Mouse (Mus musculus) kidney, postnatal 0 days (tissue): ENCODE data around the gene Idua. TPM values are rescaled to one million over a fixed set of nuclear protein-coding genes. Genes with fewer than 3 reads are reported as not detected.
"Not testable (repeated sequence)": the region's sequence is repeated elsewhere in the genome, so short reads cannot be mapped to it uniquely, and the experiment has no call there.

Source experiments
- ATAC-seq: fragments of 200-750 bp; cut with Nextera tagmentation; replicated peaks from 2 replicates; pipeline ENCODE4 v1.8.0; 2017; ENCODE audit warnings: low read depth, moderate number of reproducible peaks, moderate TSS enrichment, moderate library complexity; ENCODE audit not compliant: low FRiP score
- DNase-seq: peaks from one replicate; pipeline ENCODE4 v3.0.0-alpha.2; 2016; ENCODE audit warnings: low spot score
- H3K27ac ChIP-seq: fragments of 300-500 bp; sonication (generic); 2 replicates; pipeline ENCODE4 v1.5.1; 2014; ENCODE audit warnings: mild to moderate bottlenecking
- H3K27me3 ChIP-seq: fragments of 300-500 bp; sonication (generic); 2 replicates; pipeline ENCODE4 v1.6.1; 2014; ENCODE audit warnings: low read length, mixed read lengths; ENCODE audit not compliant: insufficient read depth
- H3K36me3 ChIP-seq: fragments of 300-500 bp; sonication (generic); 2 replicates; pipeline ENCODE4 v1.6.1; 2014; ENCODE audit warnings: low read length, mixed read lengths; ENCODE audit not compliant: insufficient read depth
- H3K4me1 ChIP-seq: fragments of 300-500 bp; sonication (generic); replicated peaks from 2 replicates; pipeline ENCODE4 v1.6.1; 2014; ENCODE audit warnings: antibody characterized with exemption, low read length, mixed read lengths; ENCODE audit not compliant: insufficient read depth
- H3K4me2 ChIP-seq: fragments of 300-500 bp; sonication (generic); 2 replicates; pipeline ENCODE4 v1.6.1; 2014; ENCODE audit warnings: mild to moderate bottlenecking, low read length, moderate library complexity, mixed read lengths
- H3K4me3 ChIP-seq: fragments of 300-500 bp; sonication (generic); replicated peaks from 2 replicates; pipeline ENCODE4 v1.5.1; 2014; ENCODE audit warnings: low read depth, low read length
- H3K9ac ChIP-seq: fragments of 300-500 bp; sonication (generic); 2 replicates; pipeline ENCODE4 v1.6.1; 2014; ENCODE audit warnings: low read depth, low read length
- H3K9me3 ChIP-seq: fragments of 300-500 bp; sonication (generic); replicated peaks from 2 replicates; pipeline ENCODE4 v1.6.1; 2016; ENCODE audit warnings: low read length, inconsistent platforms, mixed read lengths
- CTCF ChIP-seq: IDR thresholded peaks from 2 replicates; pipeline ENCODE4 v1.5.1; 2016; ENCODE audit warnings: antibody characterized with exemption, low read depth, mild to moderate bottlenecking, moderate library complexity
- WGBS: fragments of 180-500 bp; shearing (Covaris S2); extraction: QIAGEN DNeasy Blood & Tissue Kit; methylation state at CpG from one replicate; pipeline ENCODE4 v1.1.7; 2014; 5-methylcytosine and 5-hydroxymethylcytosine counted together
- polyA plus RNA-seq: library from polyadenylated mRNA; unstranded; fragments of >200 nt; fragmentation: Nextera tagmentation; extraction: Ambion mirVana; gene quantifications from 2 replicates; pipeline ENCODE4 v1.2.1, GENCODE M21; 2015

Idua gene
- polyA plus RNA-seq, 1 experiment from 2014 or later, result 6.3 TPM

DNA sequence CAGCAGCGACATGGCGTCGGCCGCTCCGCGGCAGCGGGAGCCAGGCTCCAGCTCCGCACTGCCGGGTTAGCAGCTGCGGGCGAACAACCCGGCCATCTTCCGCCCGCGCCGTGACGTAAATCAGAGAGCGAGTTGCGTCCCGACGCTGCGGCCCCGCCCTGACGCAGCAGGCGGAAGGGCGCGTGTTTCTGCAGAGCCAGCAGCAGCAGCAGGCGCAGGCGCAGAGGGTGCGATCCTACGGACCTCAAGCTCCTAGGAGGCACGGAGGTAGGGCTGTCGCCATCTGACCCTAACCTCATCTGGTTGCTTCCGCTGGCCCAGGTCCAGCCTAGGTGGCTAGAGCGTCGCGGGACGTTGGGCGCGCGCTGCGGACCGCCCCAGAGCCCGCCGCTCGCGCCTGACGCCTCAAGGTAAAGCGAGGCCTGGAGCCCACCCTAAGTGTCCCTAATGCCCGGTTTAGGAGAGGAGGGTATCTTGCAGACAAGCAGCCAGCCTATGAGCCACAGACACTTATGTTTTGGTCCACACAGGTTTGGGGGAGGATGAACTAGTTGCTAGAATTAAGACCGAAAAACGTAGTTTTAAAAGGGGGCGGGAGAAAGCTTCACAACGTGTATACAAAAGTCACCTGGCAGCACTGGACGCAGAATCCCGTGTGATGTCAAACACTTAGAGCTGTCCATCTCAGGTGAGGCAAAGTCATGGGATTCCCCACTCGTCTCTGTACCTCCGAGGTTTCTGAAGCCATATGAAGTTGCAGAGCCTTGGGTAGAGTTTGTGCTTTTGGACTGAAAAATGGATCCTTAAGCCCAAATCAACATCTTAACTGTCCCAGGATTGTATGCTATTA is 30.3 kb upstream of the Idua start, which contains the start of the genes Gak and Tmem175:
TSS of gene Gak (minus strand) at position 122 of the 850 bp plus-strand sequence.
TSS of gene Tmem175 (plus strand) at position 137 of the 850 bp plus-strand sequence.
- no peaks in the 10 kb centered on the region for H3K27me3 ChIP-seq
- WGBS, result under 1% methylated on average over 58 of the region's 58 CpGs
- peak within 1 kb of the TSS; percentile 95 for H3K27ac ChIP-seq
- H3K9ac ChIP-seq, result peak within 1 kb of the TSS; percentile 95
- no peaks in the 10 kb centered on the region for H3K36me3 ChIP-seq
- TF ChIP-seq CTCF, result no peak
- H3K4me3 ChIP-seq, result peak within 1 kb of the TSS; percentile 88
- DNase-seq (peak; percentile 96), ATAC-seq (peak; percentile 97)
- 0 out of 2 replicates have a peak, but pooled peaks cover 8% of the 10 kb centered on the region for H3K4me1 ChIP-seq
- no peaks in the 10 kb centered on the region for H3K9me3 ChIP-seq
- H3K4me2 ChIP-seq, result peak within 1 kb of the TSS; percentile 94

DNA sequence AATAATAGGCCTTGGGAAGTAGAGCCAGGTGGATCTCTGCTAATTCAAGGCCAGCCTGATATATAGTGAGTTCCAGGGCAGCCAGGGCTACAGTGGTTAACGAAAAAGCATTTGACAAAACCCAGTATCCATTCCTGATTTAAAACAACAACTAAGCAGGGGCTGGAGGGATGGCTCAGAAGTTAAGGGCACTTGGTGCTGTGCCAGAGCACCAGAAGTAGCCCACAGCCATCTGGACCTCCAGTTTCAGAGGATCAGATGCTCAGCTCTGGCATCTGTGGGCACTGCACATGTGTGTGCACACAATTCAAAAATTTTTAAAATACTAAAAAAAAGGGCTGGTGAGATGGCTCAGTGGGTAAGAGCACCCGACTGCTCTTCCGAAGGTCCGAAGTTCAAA is 26.5 kb upstream of the Idua start:
- H3K4me2 ChIP-seq, result no peak overlapping the region
- H3K9me3 ChIP-seq, result no peaks in the 10 kb centered on the region
- 75% methylated on average over 4 of the region's 4 CpGs for WGBS
- H3K27me3 ChIP-seq, result no peaks in the 10 kb centered on the region
- H3K4me1 ChIP-seq, result no peaks in the 10 kb centered on the region
- ATAC-seq, result no peak
- no peak for TF ChIP-seq CTCF
- no peak overlapping the region for H3K27ac ChIP-seq
- H3K9ac ChIP-seq, result no peak overlapping the region
- no peak for DNase-seq
- H3K4me3 ChIP-seq, result no peak overlapping the region
- H3K36me3 ChIP-seq, result no peaks in the 10 kb centered on the region

DNA sequence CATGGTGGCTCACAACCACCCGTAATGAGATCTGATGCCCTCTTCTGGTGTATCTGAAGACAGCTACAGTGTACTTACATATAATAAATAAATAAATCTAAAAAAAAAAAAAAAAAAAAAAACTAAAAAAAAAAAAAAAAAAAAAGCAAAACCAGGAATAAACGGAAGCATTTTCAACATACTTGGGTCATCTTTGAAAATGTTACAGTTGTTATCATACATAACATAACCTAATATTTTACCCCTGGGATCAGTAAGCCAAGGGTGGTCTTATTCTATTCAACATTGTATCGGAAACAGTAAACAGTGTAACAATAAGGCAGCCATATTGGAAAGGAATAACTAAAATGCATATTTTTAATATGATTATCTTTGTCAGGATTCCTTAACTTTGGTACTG is 26.0 kb upstream of the Idua start:
- not testable (repeated sequence) for H3K27me3 ChIP-seq, DNase-seq, H3K27ac ChIP-seq, ATAC-seq, H3K9ac ChIP-seq, H3K36me3 ChIP-seq, H3K9me3 ChIP-seq, H3K4me1 ChIP-seq, H3K4me3 ChIP-seq, H3K4me2 ChIP-seq
- WGBS, result 92% methylated on average over 2 of the region's 3 CpGs

DNA sequence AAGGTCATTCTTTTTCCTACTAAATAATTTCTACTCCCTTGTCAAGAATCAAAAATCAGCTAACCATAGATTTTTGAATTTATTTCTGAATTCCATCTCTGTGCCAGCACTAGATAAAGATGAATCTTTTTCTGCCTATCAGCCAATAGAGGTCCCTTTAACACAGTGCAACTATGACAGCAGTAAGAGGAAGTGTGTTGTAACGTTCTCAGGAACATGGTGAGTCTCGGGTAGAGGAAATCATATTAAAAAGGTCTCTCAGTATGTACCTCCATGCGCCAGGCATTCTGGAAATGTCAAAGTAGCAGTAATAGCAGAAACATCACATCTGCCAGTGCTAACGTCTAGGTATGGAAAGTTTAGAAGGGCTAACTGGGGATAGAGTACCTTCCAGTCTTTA is 24.0 kb upstream of the Idua start:
- ATAC-seq (no peak), DNase-seq (no peak)
- H3K9ac ChIP-seq, result no peak overlapping the region
- H3K4me3 ChIP-seq, result no peak overlapping the region
- H3K9me3 ChIP-seq, result no peaks in the 10 kb centered on the region
- H3K4me2 ChIP-seq, result no peak overlapping the region
- TF ChIP-seq CTCF, result no peak
- H3K4me1 ChIP-seq, result no peaks in the 10 kb centered on the region
- no peak overlapping the region for H3K27ac ChIP-seq
- 72% methylated on average over 4 of the region's 4 CpGs for WGBS
- no peaks in the 10 kb centered on the region for H3K36me3 ChIP-seq
- no peaks in the 10 kb centered on the region for H3K27me3 ChIP-seq

DNA sequence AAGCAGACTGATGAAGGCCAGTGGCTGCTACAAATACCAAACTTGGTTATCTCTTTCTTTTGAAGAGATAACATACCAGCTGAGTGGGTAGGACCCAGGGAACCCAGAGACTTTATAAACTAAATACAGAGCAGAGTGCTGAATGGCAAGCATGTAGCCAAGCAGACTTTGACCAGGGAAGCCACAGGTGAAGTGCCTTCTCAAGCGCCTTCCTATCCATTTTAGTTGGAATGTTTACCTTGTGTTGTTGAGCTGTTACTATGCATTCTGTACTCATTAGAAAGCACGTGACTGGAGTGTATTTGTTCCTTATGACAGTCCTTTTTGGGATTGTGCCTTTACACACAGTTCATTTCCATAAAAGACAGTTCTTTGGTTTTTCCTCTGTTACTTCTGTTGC is 16.5 kb upstream of the Idua start:
- no peaks in the 10 kb centered on the region for H3K9me3 ChIP-seq
- H3K36me3 ChIP-seq, result peaks cover 34% of the 10 kb centered on the region
- no peaks in the 10 kb centered on the region for H3K4me1 ChIP-seq
- no peaks in the 10 kb centered on the region for H3K27me3 ChIP-seq
- no peak for TF ChIP-seq CTCF
- DNase-seq (no peak), ATAC-seq (no peak)
- WGBS, result 90% methylated on average over 2 of the region's 2 CpGs
- H3K9ac ChIP-seq, result no peak overlapping the region
- H3K4me3 ChIP-seq, result no peak overlapping the region
- no peak overlapping the region for H3K4me2 ChIP-seq
- no peak overlapping the region for H3K27ac ChIP-seq

DNA sequence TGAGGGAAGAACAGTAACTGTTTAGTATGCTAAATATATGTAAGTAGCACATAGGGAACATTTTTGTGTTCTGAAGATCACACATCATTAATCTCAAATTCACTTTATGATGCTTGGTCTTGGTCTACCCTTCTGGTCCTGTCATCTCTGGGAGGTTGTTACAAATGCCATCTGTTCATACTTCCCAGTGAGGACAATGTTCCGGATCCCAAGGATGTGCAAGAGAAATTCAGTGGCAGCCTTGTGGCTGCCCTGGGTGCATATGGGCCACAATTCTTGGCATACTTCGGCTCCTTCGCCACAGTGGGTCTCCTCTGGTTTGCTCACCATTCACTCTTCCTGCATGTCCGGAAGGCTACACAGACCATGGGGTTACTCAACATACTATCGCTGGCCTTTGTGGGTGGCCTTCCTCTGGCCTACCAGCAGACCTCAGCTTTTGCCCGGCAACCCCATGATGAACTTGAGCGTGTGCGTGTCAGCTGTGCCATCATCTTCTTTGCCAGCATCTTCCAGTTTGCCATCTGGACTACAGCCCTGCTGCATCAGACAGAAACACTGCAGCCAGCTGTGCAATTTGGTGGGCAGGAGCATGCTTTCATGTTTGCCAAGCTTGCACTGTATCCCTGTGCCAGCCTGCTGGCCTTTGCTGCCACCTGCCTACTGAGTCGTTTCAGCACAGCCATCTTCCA is 14.3 kb upstream of the Idua start:
- no peak overlapping the region for H3K4me2 ChIP-seq
- no peaks in the 10 kb centered on the region for H3K4me1 ChIP-seq
- TF ChIP-seq CTCF, result no peak; the same call in 1 of the 2 replicates
- WGBS, result 91% methylated on average over 9 of the region's 9 CpGs
- DNase-seq (no peak), ATAC-seq (no peak)
- no peaks in the 10 kb centered on the region for H3K27me3 ChIP-seq
- H3K36me3 ChIP-seq, result peaks cover 39% of the 10 kb centered on the region
- H3K9ac ChIP-seq, result no peak overlapping the region
- H3K9me3 ChIP-seq, result no peaks in the 10 kb centered on the region
- no peak overlapping the region for H3K27ac ChIP-seq
- no peak overlapping the region for H3K4me3 ChIP-seq
